Mouse (Mus musculus) cortical plate, adult 2 months (tissue): ENCODE measurements around the gene Sirt4.

Source experiments
- CTCF ChIP-seq: fragments of 200-500 bp; IDR thresholded peaks from 2 replicates; pipeline ENCODE4 v1.5.1; 2011; ENCODE audit warnings: mild to moderate bottlenecking, control low read depth, low read length; ENCODE audit not compliant: insufficient read depth; ENCODE audit errors: extremely low read depth
- POLR2A ChIP-seq: fragments of 200-500 bp; IDR thresholded peaks from 2 replicates; pipeline ENCODE4 v1.6.1; 2011; ENCODE audit warnings: mild to moderate bottlenecking, low read length, control low read depth; ENCODE audit not compliant: insufficient read depth; ENCODE audit errors: extremely low read depth

DNA sequence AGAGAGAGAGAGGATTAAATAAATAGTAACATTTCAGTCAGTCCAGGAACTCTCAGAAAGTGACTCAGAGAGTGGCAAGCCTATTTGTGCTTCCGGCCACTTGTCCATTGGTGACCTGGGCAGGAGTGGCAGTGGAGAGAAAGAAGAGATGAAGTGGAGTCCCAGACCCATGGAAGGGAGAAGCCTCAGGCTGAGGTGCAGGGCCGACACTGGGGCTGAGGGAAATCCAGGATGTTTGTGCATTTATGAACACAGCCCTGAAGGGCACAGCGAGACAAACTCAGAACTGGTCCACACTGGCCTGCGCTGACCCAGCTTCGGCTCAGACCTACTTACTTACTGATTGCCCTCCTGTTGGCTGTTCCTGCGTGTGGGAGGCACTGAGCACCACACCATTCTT, 14.7 kb downstream of the Sirt4 start:
- TF ChIP-seq CTCF (no peak), POLR2A (no peak)
